Mouse (Mus musculus) liver, postnatal 0 days (tissue): ENCODE measurements around the gene Cntd1. TPM values are rescaled to one million over a fixed set of nuclear protein-coding genes. Genes with fewer than 3 reads are reported as not detected.
A peak's percentile ranks its signal among the peaks of the same experiment; 100 is the strongest.

Experiments used
- ATAC-seq: fragments of 200-750 bp; cut with Nextera tagmentation; 2 replicates; pipeline ENCODE4 v1.8.0; 2017; ENCODE audit warnings: mild to moderate bottlenecking, moderate library complexity
- DNase-seq: peaks from one replicate; pipeline ENCODE4 v3.0.0-alpha.2; 2016
- H3K27ac ChIP-seq: fragments of 300-500 bp; sonication (generic); 2 replicates; pipeline ENCODE4 v1.5.1; 2014; ENCODE audit warnings: antibody characterized with exemption, moderate library complexity, mild to moderate bottlenecking, low read depth
- H3K27me3 ChIP-seq: fragments of 300-500 bp; sonication (generic); 2 replicates; pipeline ENCODE4 v1.6.1; 2014; ENCODE audit warnings: low read length, control low read depth, mixed read lengths; ENCODE audit not compliant: insufficient read depth
- H3K36me3 ChIP-seq: fragments of 300-500 bp; sonication (generic); replicated peaks from 2 replicates; pipeline ENCODE4 v1.6.1; 2014; ENCODE audit warnings: mild to moderate bottlenecking, control low read depth, low read length, moderate library complexity, mixed read lengths; ENCODE audit not compliant: insufficient read depth
- H3K4me1 ChIP-seq: fragments of 300-500 bp; sonication (generic); 2 replicates; pipeline ENCODE4 v1.6.1; 2014; ENCODE audit warnings: antibody characterized with exemption, mild to moderate bottlenecking, control low read depth; ENCODE audit not compliant: insufficient read depth
- H3K4me2 ChIP-seq: fragments of 300-500 bp; sonication (generic); 2 replicates; pipeline ENCODE4 v1.6.1; 2014; ENCODE audit warnings: low read depth, mild to moderate bottlenecking, low read length, moderate library complexity, mixed read lengths
- H3K4me3 ChIP-seq: fragments of 300-500 bp; sonication (generic); 2 replicates; pipeline ENCODE4 v1.5.1; 2014; ENCODE audit warnings: low read depth, low read length
- H3K9ac ChIP-seq: fragments of 300-500 bp; sonication (generic); replicated peaks from 2 replicates; pipeline ENCODE4 v1.6.1; 2014; ENCODE audit warnings: mild to moderate bottlenecking, moderate library complexity
- H3K9me3 ChIP-seq: fragments of 300-500 bp; sonication (generic); 2 replicates; pipeline ENCODE4 v1.6.1; 2016; ENCODE audit warnings: mild to moderate bottlenecking, control low read depth, low read length, mixed read lengths
- CTCF ChIP-seq: sonication (generic); IDR thresholded peaks from 2 replicates; pipeline ENCODE4 v1.5.1; 2016; ENCODE audit warnings: antibody characterized with exemption, low read depth
- EP300 ChIP-seq: IDR thresholded peaks from 2 replicates; pipeline ENCODE4 v1.6.1; 2016; ENCODE audit warnings: antibody characterized with exemption, low read depth, mild to moderate bottlenecking
- WGBS: fragments of 180-500 bp; shearing (Covaris S2); extraction: QIAGEN DNeasy Blood & Tissue Kit; methylation state at CpG from one replicate; pipeline ENCODE4 v1.1.7; 2014; ENCODE audit not compliant: insufficient replicate concordance; 5-methylcytosine and 5-hydroxymethylcytosine counted together
- polyA plus RNA-seq: library from polyadenylated mRNA; unstranded; fragments of >200 nt; fragmentation: Nextera tagmentation; extraction: Ambion mirVana; gene quantifications from 2 replicates; pipeline ENCODE4 v1.2.1, GENCODE M21; 2015

Gene Cntd1
- polyA plus RNA-seq, 1 experiment from 2014 or later: 0.29 TPM

- H3K4me2 ChIP-seq: peak overlapping the region; percentile 89
Observed at GRCm38 (mm10) chr11:101301299-101302003, 22.6 kb downstream of the Cntd1 start.

DNA sequence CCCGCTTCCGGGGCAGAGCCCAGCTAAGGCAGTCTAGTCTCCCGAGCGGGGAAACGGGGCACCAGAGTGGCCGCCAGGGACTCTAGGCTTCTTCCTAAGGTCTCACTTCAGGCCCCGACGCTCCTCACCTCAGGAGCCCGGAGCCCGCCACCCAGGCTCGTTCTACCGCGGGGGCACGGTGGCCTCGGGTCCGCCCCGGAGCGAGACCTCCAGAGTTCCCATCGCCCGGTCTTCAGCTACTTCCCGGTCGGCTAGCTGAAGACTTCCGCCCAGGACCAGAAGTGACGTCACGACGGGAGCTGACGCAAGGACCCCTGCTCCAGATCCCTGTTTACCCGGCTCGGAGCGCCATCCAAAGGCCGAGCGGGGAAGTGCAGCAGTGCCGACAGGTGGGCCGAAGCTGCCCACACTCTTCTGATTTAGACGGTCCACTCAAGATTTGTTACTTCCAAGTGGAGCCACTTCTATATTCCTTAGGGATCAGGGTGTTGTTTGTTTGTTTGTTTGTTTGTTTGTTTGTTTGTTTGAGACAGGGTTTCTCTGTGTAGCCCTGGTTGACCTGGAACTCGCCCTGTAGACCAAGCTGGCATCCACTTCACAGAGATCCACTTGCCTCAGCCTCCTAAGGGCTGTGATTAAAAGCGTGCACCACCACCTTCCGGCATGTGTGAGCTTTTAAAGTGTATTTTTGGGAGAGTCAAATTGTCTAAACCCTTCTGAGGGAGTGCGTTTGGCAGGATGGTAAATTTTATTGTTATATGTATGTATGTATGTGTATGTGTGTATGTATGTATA is 23.4 kb downstream of the Cntd1 start, which contains the start of gene Becn1:
Becn1 (minus strand) TSS at position 283 of the 795 bp plus-strand sequence.
- Histone ChIP-seq H3K27me3 (no peaks in the 10 kb centered on the region), H3K9ac (peak within 1 kb of the TSS; percentile 98), H3K27ac (peak within 1 kb of the TSS; percentile 90), H3K36me3 (peaks cover 21% of the 10 kb centered on the region), H3K4me3 (peak within 1 kb of the TSS; percentile 98), H3K4me1 (peaks cover 16% of the 10 kb centered on the region), H3K9me3 (no peaks in the 10 kb centered on the region), H3K4me2 (peak within 1 kb of the TSS; percentile 89)
- TF ChIP-seq EP300 (peak; percentile 57; the same call in 1 of the 2 replicates), CTCF (peak; percentile 99)
- WGBS: 6% methylated on average over 39 of the region's 39 CpGs
- peak; percentile 99 for DNase-seq
- peak; percentile 96 for ATAC-seq

More at GRCm38 (mm10) chr11:101301299-101302003, 22.6 kb downstream of the Cntd1 start:
- peak overlapping the region; percentile 98 for H3K4me3 ChIP-seq
- WGBS: 9% methylated on average over 26 of the region's 26 CpGs
- peaks cover 16% of the 10 kb centered on the region for H3K4me1 ChIP-seq
- peak overlapping the region; percentile 98 for H3K9ac ChIP-seq
- peak overlapping the region; percentile 90 for H3K27ac ChIP-seq
- no peaks in the 10 kb centered on the region for H3K27me3 ChIP-seq
- H3K9me3 ChIP-seq: no peaks in the 10 kb centered on the region
- DNase-seq (no peak), ATAC-seq (peak; percentile 54)
- H3K36me3 ChIP-seq: peaks cover 27% of the 10 kb centered on the region
- TF ChIP-seq EP300 (no peak), CTCF (no peak)

- no peak overlapping the region for H3K27ac ChIP-seq
- no peaks in the 10 kb centered on the region for H3K9me3 ChIP-seq
- no peak overlapping the region; the same call in 1 of the 2 replicates for H3K9ac ChIP-seq
- H3K27me3 ChIP-seq: no peaks in the 10 kb centered on the region
- H3K36me3 ChIP-seq: no peaks in the 10 kb centered on the region
- H3K4me2 ChIP-seq: no peak overlapping the region
- H3K4me1 ChIP-seq: peaks cover 5% of the 10 kb centered on the region; the same call in 1 of the 2 replicates
- ATAC-seq (no peak), DNase-seq (no peak)
- WGBS: 25% methylated on average over 5 of the region's 5 CpGs
- TF ChIP-seq EP300 (no peak), CTCF (no peak)
- H3K4me3 ChIP-seq: no peak overlapping the region
Observed at GRCm38 (mm10) chr11:101307744-101308143, 28.9 kb downstream of the Cntd1 start.

GRCm38 (mm10) chr11:101311083-101311482 is 32.3 kb downstream of the Cntd1 start:
- H3K4me1 ChIP-seq: peaks cover 15% of the 10 kb centered on the region; the same call in 1 of the 2 replicates
- no peak for ATAC-seq
- no peak overlapping the region for H3K9ac ChIP-seq
- H3K27ac ChIP-seq: no peak overlapping the region
- WGBS: 73% methylated on average over 3 of the region's 3 CpGs
- H3K27me3 ChIP-seq: no peaks in the 10 kb centered on the region
- H3K4me3 ChIP-seq: no peak overlapping the region
- H3K9me3 ChIP-seq: no peaks in the 10 kb centered on the region
- no peaks in the 10 kb centered on the region for H3K36me3 ChIP-seq
- no peak for DNase-seq
- TF ChIP-seq CTCF: no peak
- TF ChIP-seq EP300: no peak
- H3K4me2 ChIP-seq: no peak overlapping the region

DNA sequence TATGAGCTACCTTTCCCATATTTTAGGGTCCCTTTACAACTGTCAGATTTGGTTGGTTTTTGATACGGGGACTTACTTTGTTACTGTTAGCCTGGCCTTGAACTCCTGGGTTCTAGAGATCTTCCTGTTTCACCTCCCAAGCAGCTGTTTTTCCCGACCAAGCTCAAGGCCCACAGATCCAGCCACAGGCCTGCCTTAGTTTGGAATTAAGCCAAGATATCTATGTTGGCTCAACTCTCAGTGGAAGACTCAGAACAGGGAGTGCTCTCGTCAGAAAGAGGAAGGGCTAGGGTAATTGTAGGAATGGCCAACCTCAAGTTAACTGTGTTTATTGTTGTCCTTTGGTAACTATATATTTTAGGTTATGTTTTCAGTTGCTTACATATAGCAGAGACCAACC is 33.3 kb downstream of the Cntd1 start:
- 44% methylated on average over 3 of the region's 3 CpGs for WGBS
- no peak for DNase-seq

GRCm38 (mm10) chr11:101314567-101314966 is 35.8 kb downstream of the Cntd1 start:
- Histone ChIP-seq H3K4me1 (peaks cover 24% of the 10 kb centered on the region), H3K9ac (no peak overlapping the region), H3K4me3 (no peak overlapping the region), H3K27me3 (no peaks in the 10 kb centered on the region), H3K36me3 (peaks cover 20% of the 10 kb centered on the region), H3K27ac (peak overlapping the region; percentile 92; the same call in 1 of the 2 replicates), H3K9me3 (no peaks in the 10 kb centered on the region), H3K4me2 (0 out of 2 replicates have a peak overlapping the region, but pooled peaks have one; percentile 85)
- DNase-seq (no peak), ATAC-seq (no peak)
- no peak for TF ChIP-seq EP300
- peak; percentile 13; the same call in 1 of the 2 replicates for TF ChIP-seq CTCF
- WGBS: 97% methylated on average over 1 of the region's 1 CpGs

More for the DNA sequence above, 33.3 kb downstream of the Cntd1 start:
- no peak overlapping the region for H3K27ac ChIP-seq
- H3K4me1 ChIP-seq: peaks cover 18% of the 10 kb centered on the region
- no peak overlapping the region for H3K4me2 ChIP-seq
- no peaks in the 10 kb centered on the region for H3K9me3 ChIP-seq
- no peak overlapping the region for H3K4me3 ChIP-seq
- TF ChIP-seq CTCF (no peak), EP300 (no peak)
- ATAC-seq: no peak
- H3K9ac ChIP-seq: no peak overlapping the region
- H3K27me3 ChIP-seq: no peaks in the 10 kb centered on the region
- no peaks in the 10 kb centered on the region for H3K36me3 ChIP-seq
